Mouse (Mus musculus) layer of hippocampus, adult 18-20 months (tissue): ENCODE data around the gene Gm11639. TPM values are rescaled to one million over a fixed set of nuclear protein-coding genes. Genes with fewer than 3 reads are reported as not detected.

Source experiments
- DNase-seq, 2 experiments: peaks; one replicate each; pipeline ENCODE4 v3.0.0; 2022; ENCODE audit warnings: low spot score in 2 of 2
- long read RNA-seq: library from polyadenylated mRNA; stranded (forward); transcript quantifications from one replicate; pipeline ENCODE4 v2.0.0, GENCODE M21; 2021
- total RNA-seq, 2 experiments: library from RNA; stranded (reverse); gene quantifications; 2 replicates each; pipeline ENCODE4 v1.2.3; 2021

Gene Gm11639
- total RNA-seq, result under 1 TPM; 0.33 to 0.47 TPM
- long read RNA-seq, partial matches to known transcripts, result 1 of 4 reads
- long read RNA-seq, other reads (novel, unspliced or antisense), result 3 of 4 reads

- no peak for DNase-seq
Measured at GRCm38 (mm10) chr11:104685548-104685947, at the start of gene Gm11639. TSS of gene Gm11639 (plus strand) at chr11:104685707.

GRCm38 (mm10) chr11:104637010-104637409 lies 48.5 kb upstream of the Gm11639 start:
- DNase-seq, result no peak

DNA sequence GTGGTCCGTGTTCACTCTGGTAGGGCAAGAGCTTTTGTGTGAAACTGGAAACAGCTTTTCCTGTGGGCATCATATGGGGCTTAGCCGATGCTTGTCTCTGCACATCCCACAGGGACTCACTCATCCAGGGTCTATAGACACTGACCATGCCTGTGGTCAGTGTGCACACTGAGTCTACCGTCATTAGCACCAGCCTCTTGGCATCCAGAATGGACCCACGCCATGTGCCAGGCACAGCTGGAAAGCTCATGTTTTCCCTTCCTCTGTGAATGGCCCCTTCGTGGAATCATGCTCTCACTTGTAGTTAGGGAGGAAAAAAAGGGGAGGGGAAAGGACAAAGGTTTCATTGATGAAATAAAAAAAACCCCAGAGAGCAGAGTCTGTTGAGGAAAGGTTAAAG lies 47.5 kb upstream of the Gm11639 start:
- no peak for DNase-seq

GRCm38 (mm10) chr11:104638906-104639305 lies 46.6 kb upstream of the Gm11639 start:
- no peak for DNase-seq

DNA sequence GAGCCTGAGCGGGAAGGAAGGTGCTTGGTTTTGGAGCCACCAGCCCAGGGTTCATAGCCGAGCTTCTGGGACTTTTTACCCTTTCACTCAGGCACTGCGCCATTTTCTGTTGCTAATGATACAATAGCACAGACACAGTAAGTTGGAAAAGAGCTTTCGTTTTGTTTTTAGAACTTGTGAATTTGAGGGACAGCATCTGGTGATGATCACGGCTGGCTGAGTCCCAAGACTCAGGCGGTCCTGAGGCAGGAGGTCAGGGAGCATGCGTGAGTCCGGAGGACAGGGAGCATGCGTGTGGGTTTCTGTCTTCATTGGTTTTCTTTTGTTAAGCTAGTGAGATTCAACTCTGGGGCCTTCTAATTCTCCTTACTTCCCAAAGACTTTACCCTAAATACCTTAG lies 45.9 kb upstream of the Gm11639 start:
- DNase-seq, result no peak

GRCm38 (mm10) chr11:104640894-104641293 lies 44.6 kb upstream of the Gm11639 start:
- DNase-seq, result no peak

GRCm38 (mm10) chr11:104643236-104643635 lies 42.3 kb upstream of the Gm11639 start:
- DNase-seq, result no peak

DNA sequence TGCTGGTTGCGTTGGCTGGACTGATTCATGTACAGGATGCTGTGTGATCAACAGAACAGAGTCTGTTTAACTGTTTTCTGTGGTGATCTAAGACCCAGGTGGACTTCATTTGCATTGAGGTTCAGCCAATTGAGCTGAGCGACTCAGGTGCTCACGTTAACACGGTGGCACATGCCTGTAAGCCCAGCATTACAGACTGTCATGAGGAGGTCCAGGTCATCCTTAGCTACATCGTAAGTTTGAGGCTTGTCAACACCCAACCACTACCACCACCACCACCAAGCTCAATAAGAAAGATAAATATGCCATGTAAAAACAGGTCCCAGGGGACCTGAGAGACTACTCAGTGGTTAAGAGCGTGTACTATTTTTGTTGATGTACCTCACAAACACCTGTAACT lies 40.1 kb upstream of the Gm11639 start:
- no peak for DNase-seq

DNA sequence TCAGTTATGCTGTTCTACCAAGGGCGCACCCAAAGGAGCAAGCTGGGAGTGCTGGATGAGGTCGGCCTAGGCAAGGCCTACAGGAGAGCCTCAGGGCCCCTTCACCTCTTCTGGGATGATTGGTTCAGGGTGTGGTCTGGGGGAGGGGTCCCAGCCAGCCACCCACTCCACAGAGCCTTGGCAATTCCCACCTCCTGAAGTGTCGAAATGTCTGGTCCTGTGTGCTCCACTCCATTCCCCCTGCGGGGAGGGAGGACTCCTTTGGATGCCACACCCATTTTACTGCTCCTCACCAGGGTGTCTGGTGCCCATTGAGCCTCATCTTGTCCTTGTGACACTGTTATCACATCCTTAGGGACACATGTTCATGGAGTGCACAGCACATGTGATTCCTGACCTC lies 39.3 kb upstream of the Gm11639 start:
- no peak for DNase-seq

- DNase-seq, result no peak
Measured at GRCm38 (mm10) chr11:104646611-104647010, 38.9 kb upstream of the Gm11639 start.

GRCm38 (mm10) chr11:104647188-104647867 lies 38.2 kb upstream of the Gm11639 start:
- peak in 1 of 2 experiments; percentile 4 for DNase-seq

GRCm38 (mm10) chr11:104648571-104648970 lies 36.9 kb upstream of the Gm11639 start:
- DNase-seq, result peak in 1 of 2 experiments; percentile 25

- no peak for DNase-seq
Measured at GRCm38 (mm10) chr11:104660599-104660998, 24.9 kb upstream of the Gm11639 start.

- DNase-seq, result no peak
Measured at GRCm38 (mm10) chr11:104661106-104661505, 24.4 kb upstream of the Gm11639 start.

GRCm38 (mm10) chr11:104661531-104662205 lies 23.8 kb upstream of the Gm11639 start:
- peak; percentile 15 to 63 for DNase-seq

DNA sequence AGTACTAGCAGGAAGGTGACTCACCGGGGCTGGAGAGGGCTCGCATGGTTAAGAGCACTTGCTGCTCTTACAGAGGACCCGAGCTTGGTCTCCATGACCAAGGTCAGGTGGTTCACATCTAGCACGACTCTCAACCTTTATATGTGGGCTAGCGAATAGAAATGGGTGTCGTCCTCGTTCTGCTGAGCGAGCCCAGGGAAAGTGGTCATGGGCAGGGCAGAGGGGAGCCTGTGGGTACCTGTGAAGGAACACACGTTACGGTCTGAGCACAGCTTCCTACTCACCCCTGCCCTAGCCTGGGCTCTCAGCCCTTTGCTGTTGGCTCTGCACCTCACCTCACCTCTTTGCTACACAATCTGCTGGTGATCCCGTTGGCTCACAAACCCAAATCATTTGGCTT lies 22.9 kb upstream of the Gm11639 start:
- no peak for DNase-seq

GRCm38 (mm10) chr11:104663241-104663877 lies 22.1 kb upstream of the Gm11639 start:
- no peak for DNase-seq

- no peak for DNase-seq
Measured at GRCm38 (mm10) chr11:104663878-104664261, 21.6 kb upstream of the Gm11639 start.

GRCm38 (mm10) chr11:104664441-104664840 lies 21.1 kb upstream of the Gm11639 start:
- DNase-seq, result no peak

DNA sequence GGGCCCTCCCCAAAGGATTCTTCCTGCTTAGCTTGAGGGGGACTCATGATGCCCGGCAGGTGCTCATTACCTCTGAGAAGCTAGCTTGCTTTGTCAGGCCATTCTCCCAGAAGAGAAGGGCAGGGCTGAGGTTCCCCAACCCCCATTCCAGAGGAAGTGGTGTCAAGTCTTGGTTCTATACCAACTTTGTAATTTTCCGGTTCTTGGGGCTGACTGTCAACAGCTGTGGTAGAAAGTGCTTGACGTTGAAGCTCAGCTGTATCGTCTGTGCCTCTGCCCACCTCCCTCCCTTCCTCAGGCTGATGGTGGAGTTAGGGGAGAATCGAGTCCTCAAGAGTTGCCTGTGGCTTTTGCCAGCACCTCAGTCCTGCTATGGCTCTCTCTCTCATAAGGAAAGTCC lies 18.1 kb upstream of the Gm11639 start:
- no peak for DNase-seq

DNA sequence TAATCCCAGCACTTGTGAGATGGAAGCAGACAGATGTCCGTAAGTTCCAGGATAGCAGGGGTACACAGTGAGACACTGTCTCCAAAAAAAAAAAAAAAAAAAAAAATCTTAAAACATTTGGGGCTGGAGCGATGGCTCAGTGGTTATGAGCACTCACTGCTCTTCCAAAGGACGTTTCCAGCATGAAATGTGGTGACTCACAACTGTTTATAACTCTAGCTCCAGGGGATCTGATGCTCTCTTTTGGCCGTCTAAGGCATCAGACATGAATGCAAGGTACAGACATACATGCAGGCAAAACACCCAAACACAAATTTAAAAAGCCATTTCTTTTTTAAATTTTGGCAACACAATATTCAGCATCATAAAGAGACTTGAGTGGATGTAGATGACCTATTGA lies 12.1 kb upstream of the Gm11639 start:
- no peak for DNase-seq

DNA sequence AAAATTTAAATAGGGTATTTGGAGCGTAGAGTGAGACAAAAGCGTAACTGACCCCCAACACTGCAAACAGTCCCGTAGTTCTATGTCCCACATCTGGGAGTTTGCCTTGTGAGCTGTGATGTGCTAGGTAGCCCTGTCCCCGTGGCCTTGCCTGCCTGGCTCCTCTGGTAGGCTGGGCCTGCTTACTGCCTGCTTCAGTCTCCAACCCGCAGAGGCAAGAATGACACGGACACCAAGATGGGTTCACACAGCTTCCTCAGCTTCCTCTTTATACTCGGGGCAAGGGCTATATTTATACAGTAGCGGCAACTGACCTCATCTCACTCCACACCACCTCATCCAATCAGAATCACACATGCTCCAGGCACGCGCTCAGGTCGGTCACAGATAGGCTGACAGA lies 10.7 kb upstream of the Gm11639 start:
- DNase-seq, result no peak
